Mouse (Mus musculus) liver, embryonic 13.5 days (tissue): Measurements from ENCODE around the gene Ldhc. TPM values are rescaled to one million over a fixed set of nuclear protein-coding genes. Genes with fewer than 3 reads are reported as not detected.

Experiments used
- ATAC-seq: fragments of 200-750 bp; cut with Nextera tagmentation; 2 replicates; pipeline ENCODE4 v1.8.0; 2017; ENCODE audit warnings: low read depth, mild to moderate bottlenecking, moderate number of reproducible peaks, moderate library complexity
- DNase-seq: peaks from one replicate; pipeline ENCODE4 v3.0.0; 2022
- H3K27ac ChIP-seq: fragments of 300-500 bp; sonication (generic); 2 replicates; pipeline ENCODE4 v1.5.1; 2015; ENCODE audit warnings: moderate library complexity, mild to moderate bottlenecking, inconsistent platforms
- H3K27me3 ChIP-seq: fragments of 300-500 bp; sonication (generic); 2 replicates; pipeline ENCODE4 v1.6.1; 2015; ENCODE audit warnings: mild to moderate bottlenecking, inconsistent platforms
- H3K36me3 ChIP-seq: fragments of 300-500 bp; sonication (generic); 2 replicates; pipeline ENCODE4 v1.6.1; 2015; ENCODE audit warnings: mild to moderate bottlenecking, inconsistent platforms
- H3K4me1 ChIP-seq: fragments of 300-500 bp; sonication (generic); replicated peaks from 2 replicates; pipeline ENCODE4 v1.6.1; 2015; ENCODE audit warnings: inconsistent platforms
- H3K4me2 ChIP-seq: fragments of 300-500 bp; sonication (generic); 2 replicates; pipeline ENCODE4 v1.6.1; 2015; ENCODE audit warnings: inconsistent platforms, mild to moderate bottlenecking, moderate library complexity
- H3K4me3 ChIP-seq: fragments of 300-500 bp; sonication (generic); replicated peaks from 2 replicates; pipeline ENCODE4 v1.5.1; 2015; ENCODE audit warnings: mild to moderate bottlenecking, inconsistent platforms
- H3K9ac ChIP-seq: fragments of 300-500 bp; sonication (generic); 2 replicates; pipeline ENCODE4 v1.6.1; 2015; ENCODE audit warnings: mild to moderate bottlenecking, inconsistent platforms
- H3K9me3 ChIP-seq: fragments of 300-500 bp; sonication (generic); replicated peaks from 2 replicates; pipeline ENCODE4 v1.6.1; 2016; ENCODE audit warnings: inconsistent platforms
- WGBS: fragments of 180-500 bp; shearing (Covaris S2); methylation state at CpG from one replicate; pipeline ENCODE4 v1.1.7; 2015; ENCODE audit not compliant: insufficient replicate concordance; 5-methylcytosine and 5-hydroxymethylcytosine counted together
- polyA plus RNA-seq: library from polyadenylated mRNA; unstranded; fragments of >200 nt; fragmentation: Nextera tagmentation; extraction: Ambion mirVana; gene quantifications from 2 replicates; pipeline ENCODE4 v1.2.1, GENCODE M21; 2015

Gene Ldhc
- polyA plus RNA-seq, 1 experiment from 2014 or later: 0.55 TPM

DNA sequence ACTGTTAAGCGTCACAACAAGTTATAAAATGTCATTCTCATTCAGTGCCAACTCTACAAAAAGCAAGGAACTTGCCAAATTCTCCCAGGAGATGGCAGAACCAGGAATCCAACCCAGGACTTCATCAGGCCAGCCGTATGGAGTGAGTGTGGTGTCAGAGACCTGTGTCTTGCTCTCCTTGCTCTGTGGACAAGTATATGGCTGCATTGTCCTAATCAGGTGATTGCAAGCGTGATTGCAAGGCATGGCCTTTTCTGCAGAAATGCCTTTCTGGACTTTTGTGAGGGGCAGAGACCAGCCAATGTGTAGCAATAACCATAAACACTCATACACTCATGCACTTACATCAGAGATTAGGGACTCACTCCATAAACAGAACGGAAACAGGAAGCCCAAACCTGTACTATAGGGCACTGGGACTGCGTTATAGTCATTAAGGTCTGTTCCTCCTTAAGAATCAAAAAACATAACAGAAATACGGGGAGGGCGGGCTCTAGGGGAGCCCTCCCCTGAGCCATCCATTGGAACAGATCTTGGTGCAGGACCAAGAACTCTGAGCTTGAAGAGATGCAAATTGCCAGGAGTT is 27.2 kb upstream of the Ldhc start:
- H3K4me1 ChIP-seq: peaks cover 72% of the 10 kb centered on the region
- no peak overlapping the region for H3K9ac ChIP-seq
- 46% methylated on average over 7 of the region's 7 CpGs for WGBS
- no peaks in the 10 kb centered on the region for H3K36me3 ChIP-seq
- no peaks in the 10 kb centered on the region for H3K9me3 ChIP-seq
- peak overlapping the region; percentile 73 for H3K27ac ChIP-seq
- H3K4me2 ChIP-seq: 0 out of 2 replicates have a peak overlapping the region, but pooled peaks have one; percentile 23
- no peaks in the 10 kb centered on the region for H3K27me3 ChIP-seq
- no peak overlapping the region for H3K4me3 ChIP-seq
- no peak for DNase-seq
- ATAC-seq: no peak

DNA sequence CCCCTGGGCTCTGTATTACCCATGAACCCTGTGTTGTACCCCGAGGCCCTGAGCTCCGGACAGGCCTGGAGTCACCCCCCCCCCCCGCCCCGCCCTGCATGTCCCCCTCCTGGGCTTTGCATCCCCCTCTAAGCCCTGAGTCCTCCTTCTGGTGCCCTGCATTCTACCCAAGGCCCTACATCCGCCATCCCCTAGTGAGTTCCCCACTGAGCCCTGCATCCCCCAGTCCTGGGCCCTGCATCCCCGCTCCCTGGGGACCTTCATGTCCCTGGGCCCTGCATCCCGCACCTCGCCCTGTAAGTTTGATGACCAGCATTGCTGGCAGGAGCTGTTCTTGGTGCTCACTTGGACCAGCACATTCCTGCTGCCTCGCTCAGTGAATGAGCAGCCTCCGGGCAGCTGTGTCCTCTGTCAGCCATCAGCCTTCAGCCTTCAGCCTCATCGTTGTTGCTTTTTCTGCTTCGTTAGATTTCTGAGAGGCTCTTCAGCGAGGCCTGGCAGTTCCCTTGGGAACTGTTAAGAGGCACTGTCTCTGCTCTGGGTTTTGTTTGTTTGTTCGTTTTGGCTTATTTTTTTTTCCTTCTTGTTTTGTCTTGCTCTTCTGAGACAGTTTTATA is 25.9 kb upstream of the Ldhc start:
- no peak for ATAC-seq
- no peak for DNase-seq
- no peaks in the 10 kb centered on the region for H3K36me3 ChIP-seq
- H3K4me2 ChIP-seq: no peak overlapping the region
- H3K9me3 ChIP-seq: no peaks in the 10 kb centered on the region
- H3K27me3 ChIP-seq: no peaks in the 10 kb centered on the region
- 75% methylated on average over 14 of the region's 14 CpGs for WGBS
- H3K27ac ChIP-seq: no peak overlapping the region
- no peak overlapping the region for H3K4me3 ChIP-seq
- H3K9ac ChIP-seq: no peak overlapping the region
- H3K4me1 ChIP-seq: peaks cover 79% of the 10 kb centered on the region

DNA sequence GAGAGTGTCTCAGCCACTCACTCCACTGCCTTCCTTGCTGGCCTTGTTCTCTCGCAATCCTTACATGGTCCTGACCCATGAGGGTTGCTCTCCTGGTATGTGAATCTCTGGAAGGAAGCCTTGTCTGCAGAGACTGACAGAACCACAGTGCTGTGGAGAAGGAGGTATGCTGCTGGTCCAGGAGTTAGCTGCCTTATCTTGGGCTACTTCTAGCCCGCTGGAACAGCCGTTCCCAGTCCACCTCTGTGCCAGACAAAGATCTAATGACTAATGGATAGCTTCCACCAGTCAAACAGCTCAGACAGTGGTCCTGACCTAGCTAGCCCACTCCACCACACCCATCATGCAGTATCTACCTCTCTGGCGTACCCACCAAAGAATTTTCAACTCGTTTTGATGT is 24.6 kb upstream of the Ldhc start:
- no peak overlapping the region for H3K9ac ChIP-seq
- no peak overlapping the region for H3K4me3 ChIP-seq
- ATAC-seq (no peak), DNase-seq (no peak)
- no peak overlapping the region for H3K4me2 ChIP-seq
- no peaks in the 10 kb centered on the region for H3K27me3 ChIP-seq
- H3K4me1 ChIP-seq: peaks cover 79% of the 10 kb centered on the region
- H3K27ac ChIP-seq: no peak overlapping the region
- H3K9me3 ChIP-seq: no peaks in the 10 kb centered on the region
- WGBS: 65% methylated on average over 5 of the region's 5 CpGs
- H3K36me3 ChIP-seq: no peaks in the 10 kb centered on the region

DNA sequence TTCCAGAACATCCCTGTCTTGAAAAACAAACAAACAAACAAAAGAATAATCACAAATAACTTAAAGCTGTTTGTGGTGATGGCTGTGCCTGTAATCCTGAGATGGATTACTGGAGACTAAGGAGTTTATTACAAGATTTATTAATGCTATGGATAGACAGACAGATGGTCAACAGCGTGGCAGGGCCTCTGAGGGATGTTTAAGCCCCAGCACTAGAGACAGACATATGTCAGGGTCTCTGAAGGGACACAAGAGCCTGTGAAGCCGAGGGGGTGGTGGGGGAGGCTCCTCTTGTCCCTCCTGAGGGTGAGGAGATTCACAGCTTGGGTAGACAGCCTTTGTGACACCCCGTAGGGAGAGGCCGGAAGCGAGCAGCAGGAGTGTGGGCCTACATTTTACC is 23.9 kb upstream of the Ldhc start:
- Histone ChIP-seq H3K9me3 (no peaks in the 10 kb centered on the region), H3K27me3 (no peaks in the 10 kb centered on the region), H3K9ac (no peak overlapping the region), H3K4me1 (peaks cover 79% of the 10 kb centered on the region), H3K4me3 (no peak overlapping the region), H3K36me3 (no peaks in the 10 kb centered on the region), H3K4me2 (no peak overlapping the region), H3K27ac (no peak overlapping the region)
- no peak for DNase-seq
- 78% methylated on average over 5 of the region's 5 CpGs for WGBS
- ATAC-seq: no peak

DNA sequence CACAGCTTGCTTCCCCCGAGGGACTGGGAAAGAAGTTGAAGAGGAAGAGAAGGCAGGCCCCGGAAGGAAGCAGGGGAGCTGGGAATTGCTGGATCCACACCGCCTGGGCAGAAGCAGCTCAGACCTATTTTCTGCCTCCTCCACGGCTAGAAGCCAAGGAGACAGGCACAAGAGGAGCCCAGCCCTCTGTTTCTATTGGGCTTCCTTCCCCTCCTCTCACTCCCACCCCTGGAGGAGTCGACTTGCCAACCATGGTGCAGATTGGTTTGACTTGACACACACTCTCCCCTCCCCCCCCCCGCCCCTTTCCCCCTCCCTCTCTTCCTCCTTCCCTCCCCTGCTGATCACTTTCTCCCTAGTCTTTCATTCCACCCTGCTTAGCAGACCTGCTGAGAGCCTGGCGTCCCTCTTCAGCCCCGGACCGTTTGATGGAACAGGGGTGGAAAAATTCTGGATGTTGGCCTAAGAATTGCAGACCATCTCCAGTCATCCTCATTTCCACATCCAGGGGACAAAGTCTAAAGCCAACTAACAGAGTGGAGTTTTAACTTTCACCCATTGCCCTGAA is 22.8 kb upstream of the Ldhc start:
- Histone ChIP-seq H3K9me3 (no peaks in the 10 kb centered on the region), H3K4me1 (peaks cover 73% of the 10 kb centered on the region), H3K36me3 (no peaks in the 10 kb centered on the region), H3K27ac (peak overlapping the region; percentile 73), H3K4me3 (no peak overlapping the region), H3K27me3 (no peaks in the 10 kb centered on the region), H3K9ac (0 out of 2 replicates have a peak overlapping the region, but pooled peaks have one; percentile 22), H3K4me2 (peak overlapping the region; percentile 34)
- WGBS: 10% methylated on average over 9 of the region's 9 CpGs
- no peak for DNase-seq
- 0 out of 2 replicates have a peak, but pooled peaks have one; percentile 2 for ATAC-seq

DNA sequence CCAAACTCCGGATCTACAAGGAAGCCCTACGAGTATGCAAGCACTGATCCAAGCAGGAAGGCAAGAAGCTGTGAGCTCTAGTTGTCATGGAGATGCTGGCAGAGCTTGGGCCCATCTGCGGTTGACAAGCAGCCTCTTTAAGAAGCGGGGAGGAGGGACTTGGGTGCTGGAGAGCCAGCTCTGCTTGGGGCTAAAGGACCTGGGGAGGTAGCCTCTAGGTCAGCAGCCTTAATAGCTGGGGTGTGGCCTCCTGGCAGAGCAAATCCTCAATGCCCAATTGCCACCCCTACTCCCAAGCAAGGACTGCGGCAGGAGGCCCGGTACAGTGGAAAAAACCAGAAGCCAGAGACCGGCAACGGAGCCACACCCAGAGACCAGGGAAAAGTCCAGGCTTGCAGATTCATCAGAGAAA is 22.1 kb upstream of the Ldhc start:
- H3K4me3 ChIP-seq: no peak overlapping the region

DNA sequence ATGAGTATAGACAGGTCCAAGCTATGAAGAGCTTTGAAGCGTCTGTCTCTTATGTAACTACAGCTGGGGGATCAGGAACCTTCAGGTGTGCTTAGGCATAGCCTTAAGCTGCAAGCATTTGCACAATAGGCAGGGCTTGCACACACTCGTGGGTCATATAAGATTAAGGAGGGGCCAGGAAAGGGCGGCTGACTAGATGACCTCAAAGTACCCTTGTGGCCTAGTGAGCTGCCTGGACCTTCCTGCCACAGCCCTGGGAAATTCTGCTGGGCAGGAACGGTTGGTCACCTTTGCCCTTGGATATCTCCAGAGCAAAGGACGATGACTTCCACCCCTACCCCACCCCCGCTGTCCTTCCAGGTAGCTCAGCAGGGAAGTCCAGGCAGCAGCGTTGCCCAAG is 21.6 kb upstream of the Ldhc start:
- H3K9ac ChIP-seq: 0 out of 2 replicates have a peak overlapping the region, but pooled peaks have one; percentile 8
- no peaks in the 10 kb centered on the region for H3K27me3 ChIP-seq
- 37% methylated on average over 7 of the region's 7 CpGs for WGBS
- H3K4me3 ChIP-seq: no peak overlapping the region
- DNase-seq: no peak
- H3K4me1 ChIP-seq: peaks cover 70% of the 10 kb centered on the region
- H3K27ac ChIP-seq: peak overlapping the region; percentile 73
- peak; percentile 29 for ATAC-seq
- no peaks in the 10 kb centered on the region for H3K36me3 ChIP-seq
- peak overlapping the region; percentile 34; the same call in 1 of the 2 replicates for H3K4me2 ChIP-seq
- H3K9me3 ChIP-seq: no peaks in the 10 kb centered on the region

More for the DNA sequence above, 22.1 kb upstream of the Ldhc start:
- Histone ChIP-seq H3K9me3 (no peaks in the 10 kb centered on the region), H3K4me2 (peak overlapping the region; percentile 34), H3K9ac (peak overlapping the region; percentile 8; the same call in 1 of the 2 replicates), H3K27ac (peak overlapping the region; percentile 73), H3K4me1 (peaks cover 71% of the 10 kb centered on the region), H3K36me3 (no peaks in the 10 kb centered on the region), H3K27me3 (no peaks in the 10 kb centered on the region)
- 3% methylated on average over 8 of the region's 8 CpGs for WGBS
- ATAC-seq: peak; percentile 24; the same call in 1 of the 2 replicates
- DNase-seq: no peak

DNA sequence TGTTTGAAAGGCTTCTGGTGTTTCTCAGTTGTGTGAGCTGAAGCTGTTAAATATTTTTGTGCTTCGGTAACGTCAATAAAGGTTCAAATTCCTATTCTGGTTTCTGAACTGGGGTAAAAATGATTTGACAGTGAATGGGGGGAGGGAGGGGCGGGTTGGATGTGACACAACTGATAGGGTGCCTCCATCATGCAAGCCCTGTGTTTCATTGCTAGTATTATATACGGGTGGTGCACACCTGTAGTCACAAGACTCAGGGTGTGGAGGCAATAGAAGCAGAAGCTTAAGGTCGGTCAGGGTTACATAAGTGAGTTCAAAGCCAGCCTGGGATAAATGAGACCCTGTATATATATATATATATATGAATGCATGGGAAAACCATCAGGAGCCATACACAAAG is 21.1 kb upstream of the Ldhc start:
- peak overlapping the region; percentile 73 for H3K27ac ChIP-seq
- H3K36me3 ChIP-seq: no peaks in the 10 kb centered on the region
- no peak for ATAC-seq
- peaks cover 69% of the 10 kb centered on the region for H3K4me1 ChIP-seq
- no peak overlapping the region for H3K4me2 ChIP-seq
- no peaks in the 10 kb centered on the region for H3K9me3 ChIP-seq
- no peaks in the 10 kb centered on the region for H3K27me3 ChIP-seq
- no peak for DNase-seq
- H3K9ac ChIP-seq: no peak overlapping the region
- H3K4me3 ChIP-seq: no peak overlapping the region
- WGBS: 55% methylated on average over 5 of the region's 5 CpGs

DNA sequence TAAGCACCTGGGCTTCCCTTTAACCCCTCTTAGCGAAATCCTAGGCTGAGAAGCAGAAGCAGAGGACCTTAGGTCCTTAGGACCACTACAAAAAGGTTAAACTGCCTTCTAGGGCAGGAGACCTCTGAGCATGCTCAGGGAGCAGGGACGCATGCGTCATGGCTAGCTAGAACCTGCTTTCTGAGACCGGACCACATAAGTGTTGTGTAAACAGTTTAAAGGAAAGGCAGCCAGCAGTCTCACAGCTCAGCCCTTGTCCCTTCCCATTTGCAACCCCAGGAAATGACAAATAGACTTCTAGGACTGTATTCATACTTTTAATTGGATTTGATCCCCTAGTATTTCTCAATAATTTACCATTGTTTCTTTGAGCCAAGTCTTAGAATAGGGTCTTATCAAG is 20.7 kb upstream of the Ldhc start:
- DNase-seq (no peak), ATAC-seq (no peak)
- no peak overlapping the region for H3K4me3 ChIP-seq
- WGBS: 50% methylated on average over 4 of the region's 4 CpGs
- peaks cover 72% of the 10 kb centered on the region for H3K4me1 ChIP-seq
- no peaks in the 10 kb centered on the region for H3K9me3 ChIP-seq
- H3K36me3 ChIP-seq: no peaks in the 10 kb centered on the region
- H3K9ac ChIP-seq: no peak overlapping the region
- no peak overlapping the region for H3K27ac ChIP-seq
- no peak overlapping the region for H3K4me2 ChIP-seq
- no peaks in the 10 kb centered on the region for H3K27me3 ChIP-seq

DNA sequence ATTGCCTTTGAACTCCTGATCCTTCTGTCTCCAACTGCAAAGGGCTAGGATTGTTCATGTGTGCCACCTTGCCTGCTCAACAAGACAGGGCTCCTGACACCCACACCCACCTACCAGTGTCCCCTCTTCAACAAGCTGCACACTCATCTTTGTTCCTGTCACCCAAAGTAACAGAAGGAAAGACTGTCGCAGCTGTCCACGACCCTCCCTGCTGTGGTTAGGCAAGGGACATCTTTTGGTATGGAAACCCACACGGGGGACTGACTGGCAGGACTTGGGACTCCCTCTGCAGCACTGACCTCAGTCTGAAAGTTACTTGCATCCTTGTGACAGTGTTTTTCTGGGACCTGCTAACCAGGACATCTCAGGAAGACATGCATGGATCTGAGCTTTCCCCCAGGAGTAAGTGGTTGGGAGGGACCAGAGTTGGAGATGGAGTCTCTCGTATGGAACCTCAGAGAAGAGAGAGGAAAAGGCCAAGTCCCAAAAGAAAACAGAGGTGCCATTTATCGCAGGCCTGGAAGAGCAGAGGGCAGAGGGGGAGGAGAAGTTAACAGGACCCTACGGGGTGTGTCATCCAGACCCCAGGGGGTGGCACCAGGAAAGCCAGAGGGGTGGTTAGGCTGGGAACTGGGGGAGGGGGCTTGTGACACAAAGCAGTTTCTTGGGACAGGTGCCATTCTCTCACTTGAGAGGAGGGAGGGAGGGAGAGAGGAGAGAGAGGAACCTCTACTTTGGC is 20.0 kb upstream of the Ldhc start, which contains the start of gene Ldha:
Gene Ldha, plus strand, starts transcription at position 689 of the 739 bp plus-strand sequence.
- Histone ChIP-seq H3K4me3 (no peak within 1 kb of the TSS), H3K9ac (no peak within 1 kb of the TSS; the same call in 1 of the 2 replicates), H3K9me3 (no peaks in the 10 kb centered on the region), H3K27me3 (no peaks in the 10 kb centered on the region), H3K27ac (no peak within 1 kb of the TSS), H3K4me1 (peaks cover 77% of the 10 kb centered on the region), H3K36me3 (no peaks in the 10 kb centered on the region), H3K4me2 (no peak within 1 kb of the TSS)
- DNase-seq (no peak), ATAC-seq (no peak)
- 39% methylated on average over 6 of the region's 6 CpGs for WGBS

DNA sequence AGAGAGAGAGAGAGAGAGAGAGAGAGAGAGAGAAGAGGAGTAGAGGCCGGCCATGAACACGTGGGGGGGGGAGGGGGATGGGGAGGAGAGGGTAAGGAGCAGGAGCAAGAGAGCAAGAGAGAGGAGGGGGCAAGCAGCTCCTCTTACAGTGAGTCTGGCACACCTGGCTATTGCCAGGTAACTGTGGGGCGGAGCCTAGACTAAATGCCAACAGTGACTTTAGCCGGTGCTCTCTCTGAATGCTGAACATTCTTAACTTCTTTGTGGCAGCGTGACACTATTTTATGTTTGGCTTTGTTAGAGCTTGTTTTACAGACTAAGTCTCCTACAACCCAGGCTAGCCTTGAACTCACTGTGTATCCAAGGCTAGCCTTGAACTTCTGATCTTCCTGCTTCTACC is 18.7 kb upstream of the Ldhc start:
- H3K4me2 ChIP-seq: no peak overlapping the region
- H3K9me3 ChIP-seq: no peaks in the 10 kb centered on the region
- WGBS: 40% methylated on average over 5 of the region's 5 CpGs
- H3K4me1 ChIP-seq: peaks cover 85% of the 10 kb centered on the region
- ATAC-seq (no peak), DNase-seq (no peak)
- H3K27me3 ChIP-seq: no peaks in the 10 kb centered on the region
- H3K27ac ChIP-seq: no peak overlapping the region
- H3K4me3 ChIP-seq: no peak overlapping the region
- no peak overlapping the region for H3K9ac ChIP-seq
- peaks cover 2% of the 10 kb centered on the region; the same call in 1 of the 2 replicates for H3K36me3 ChIP-seq
